Mouse (Mus musculus) lung, postnatal 36 days (tissue): ENCODE measurements around the gene Fes.
A peak's percentile ranks its signal among the peaks of the same experiment; 100 is the strongest.

Experiments
- DNase-seq: peaks from one replicate; pipeline ENCODE4 v3.0.0; 2022; ENCODE audit warnings: mixed read lengths

The Fes gene

DNA sequence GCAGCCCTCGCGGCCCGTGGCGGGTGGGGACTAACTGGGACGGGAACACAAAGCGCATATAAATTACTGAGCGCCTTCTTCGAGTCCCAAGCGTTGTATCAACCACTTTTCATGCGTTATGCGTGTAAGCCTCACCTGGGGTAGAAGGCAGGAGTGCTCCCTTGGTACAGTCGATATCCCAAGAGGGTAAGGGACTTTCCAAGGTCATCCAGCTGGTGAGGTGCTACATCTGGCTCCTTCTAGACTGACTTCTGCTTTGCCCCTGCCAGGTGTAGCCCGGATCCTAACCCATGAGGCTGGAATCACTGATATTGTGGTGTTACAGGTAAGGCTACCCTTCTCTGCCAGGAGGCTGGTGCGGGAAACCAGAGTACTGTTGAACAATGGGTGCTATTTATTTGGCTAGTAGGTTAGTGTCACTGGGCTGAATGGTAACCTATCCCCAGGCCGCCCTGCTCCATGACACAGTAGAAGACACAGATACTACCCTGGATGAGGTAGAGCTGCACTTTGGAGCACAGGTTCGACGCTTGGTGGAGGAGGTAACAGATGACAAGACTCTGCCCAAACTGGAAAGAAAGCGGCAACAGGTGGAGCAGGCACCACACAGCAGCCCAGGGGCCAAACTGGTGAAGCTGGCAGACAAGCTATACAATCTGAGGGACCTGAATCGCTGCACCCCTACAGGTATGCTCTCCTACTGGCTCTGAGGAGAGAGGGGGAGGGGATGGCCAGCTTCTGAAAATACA is 44.3 kb downstream of the Fes start:
- no peak for DNase-seq

GRCm38 (mm10) chr7:80342858-80343257 is 44.9 kb downstream of the Fes start, which contains the start of gene Hddc3:
Gene Hddc3, plus strand, starts transcription at chr7:80343104.
- peak; percentile 98 for DNase-seq

- no peak for DNase-seq
Measured at GRCm38 (mm10) chr7:80341793-80342192, 46.0 kb downstream of the Fes start.

DNA sequence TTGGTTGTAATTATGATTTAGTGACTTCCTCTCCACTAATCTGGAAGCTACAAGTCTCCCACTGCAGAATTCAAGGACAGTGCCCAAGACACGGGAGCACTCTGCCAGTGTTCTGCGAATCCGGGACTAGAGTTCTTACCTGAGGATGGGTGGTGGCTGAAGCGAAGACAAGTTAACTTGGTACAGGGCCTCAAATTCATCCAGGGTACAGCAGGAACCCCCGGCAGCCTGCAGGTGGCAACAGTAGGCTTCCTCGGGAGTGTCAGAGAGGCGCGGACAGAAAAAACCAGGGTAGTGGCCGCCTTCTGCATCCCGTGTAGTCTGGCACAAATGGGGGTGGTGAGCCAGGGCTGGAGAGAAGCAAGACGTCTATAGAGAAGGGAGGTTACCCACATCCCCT is 47.0 kb downstream of the Fes start, which contains the start of gene Unc45a:
Gene Unc45a (minus strand): TSS at position 213 of the 400 bp plus-strand sequence.
- DNase-seq = peak; percentile 88

GRCm38 (mm10) chr7:80339793-80340628 is 47.7 kb downstream of the Fes start:
- peak; percentile 99 for DNase-seq

- DNase-seq = peak; percentile 26
Measured at GRCm38 (mm10) chr7:80339371-80339770, 48.4 kb downstream of the Fes start.

GRCm38 (mm10) chr7:80336932-80337331 is 50.8 kb downstream of the Fes start:
- no peak for DNase-seq

GRCm38 (mm10) chr7:80334848-80335247 is 52.9 kb downstream of the Fes start:
- DNase-seq = no peak

DNA sequence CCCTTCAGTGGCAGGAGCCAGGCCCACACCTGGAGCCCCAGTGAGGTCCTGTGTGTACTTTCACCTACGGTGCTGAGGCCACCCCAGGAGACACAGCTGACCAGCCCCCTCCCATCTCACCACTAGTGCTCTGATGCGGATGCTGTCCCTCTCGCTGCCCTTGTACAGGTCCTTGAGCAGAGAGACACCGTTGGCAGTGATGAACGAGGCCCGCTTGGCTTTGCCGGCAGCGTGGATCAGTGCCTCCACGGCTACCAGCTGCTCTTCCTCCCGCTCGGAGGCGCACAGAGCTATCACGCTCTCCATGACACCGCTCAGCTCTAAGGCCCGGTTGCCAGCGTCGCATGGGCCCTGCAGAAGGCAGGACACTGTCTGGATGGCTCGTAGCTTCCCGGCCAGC is 56.3 kb downstream of the Fes start:
- no peak for DNase-seq

DNA sequence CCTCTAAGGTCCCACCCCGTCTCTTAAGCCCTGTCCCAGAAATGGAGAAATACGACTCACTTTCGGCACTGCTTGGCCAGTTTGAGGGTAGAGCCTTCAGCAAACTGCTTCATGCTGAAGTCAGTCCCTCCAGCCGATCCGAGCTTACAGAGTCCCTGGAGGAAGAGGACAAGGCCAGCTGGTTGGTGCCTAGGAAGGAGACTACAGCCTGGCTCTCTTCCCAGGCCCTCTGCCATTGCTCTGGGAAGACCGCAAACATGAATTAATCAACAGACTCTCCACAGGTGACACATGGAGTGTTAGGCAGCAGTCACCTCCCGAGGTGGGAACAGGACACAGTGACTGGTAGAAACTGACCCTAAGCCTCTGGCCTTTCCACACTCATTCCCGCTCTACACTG is 57.5 kb downstream of the Fes start:
- DNase-seq = no peak
